Mouse (Mus musculus) embryonic facial prominence, embryonic 15.5 days (tissue): ENCODE measurements around the gene Cdhr4. TPM values are rescaled to one million over a fixed set of nuclear protein-coding genes. Genes with fewer than 3 reads are reported as not detected.
A peak's percentile ranks its signal among the peaks of the same experiment; 100 is the strongest.

Experiments
- ATAC-seq: fragments of 200-750 bp; cut with Nextera tagmentation; 2 replicates; pipeline ENCODE4 v1.8.0; 2017; ENCODE audit warnings: low read depth, moderate TSS enrichment; ENCODE audit not compliant: insufficient number of reproducible peaks, low FRiP score, low TSS enrichment
- H3K27ac ChIP-seq: fragments of 300-500 bp; sonication (generic); replicated peaks from 2 replicates; pipeline ENCODE4 v1.5.1; 2015; ENCODE audit warnings: mild to moderate bottlenecking, inconsistent platforms
- H3K27me3 ChIP-seq: fragments of 300-500 bp; sonication (generic); 2 replicates; pipeline ENCODE4 v1.6.1; 2015; ENCODE audit warnings: inconsistent platforms
- H3K36me3 ChIP-seq: fragments of 300-500 bp; sonication (generic); 2 replicates; pipeline ENCODE4 v1.6.1; 2015; ENCODE audit warnings: mild to moderate bottlenecking, inconsistent platforms
- H3K4me1 ChIP-seq: fragments of 300-500 bp; sonication (generic); 2 replicates; pipeline ENCODE4 v1.6.1; 2015; ENCODE audit warnings: inconsistent platforms
- H3K4me2 ChIP-seq: fragments of 300-500 bp; sonication (generic); replicated peaks from 2 replicates; pipeline ENCODE4 v1.6.1; 2015; ENCODE audit warnings: mild to moderate bottlenecking, inconsistent platforms
- H3K4me3 ChIP-seq: fragments of 300-500 bp; sonication (generic); replicated peaks from 2 replicates; pipeline ENCODE4 v1.5.1; 2015; ENCODE audit warnings: mild to moderate bottlenecking, inconsistent platforms
- H3K9ac ChIP-seq: fragments of 300-500 bp; sonication (generic); 2 replicates; pipeline ENCODE4 v1.6.1; 2015; ENCODE audit warnings: inconsistent platforms
- H3K9me3 ChIP-seq: fragments of 300-500 bp; sonication (generic); replicated peaks from 2 replicates; pipeline ENCODE4 v1.6.1; 2016; ENCODE audit warnings: inconsistent platforms
- WGBS: fragments of 180-500 bp; shearing (Covaris S2); methylation state at CpG from one replicate; pipeline ENCODE4 v1.1.7; 2015; 5-methylcytosine and 5-hydroxymethylcytosine counted together
- polyA plus RNA-seq: library from polyadenylated mRNA; unstranded; fragments of >200 nt; fragmentation: Nextera tagmentation; extraction: Ambion mirVana; gene quantifications from 2 replicates; pipeline ENCODE4 v1.2.1, GENCODE M21; 2015

Cdhr4 gene
- polyA plus RNA-seq, 1 experiment from 2014 or later = 12.7 TPM

DNA sequence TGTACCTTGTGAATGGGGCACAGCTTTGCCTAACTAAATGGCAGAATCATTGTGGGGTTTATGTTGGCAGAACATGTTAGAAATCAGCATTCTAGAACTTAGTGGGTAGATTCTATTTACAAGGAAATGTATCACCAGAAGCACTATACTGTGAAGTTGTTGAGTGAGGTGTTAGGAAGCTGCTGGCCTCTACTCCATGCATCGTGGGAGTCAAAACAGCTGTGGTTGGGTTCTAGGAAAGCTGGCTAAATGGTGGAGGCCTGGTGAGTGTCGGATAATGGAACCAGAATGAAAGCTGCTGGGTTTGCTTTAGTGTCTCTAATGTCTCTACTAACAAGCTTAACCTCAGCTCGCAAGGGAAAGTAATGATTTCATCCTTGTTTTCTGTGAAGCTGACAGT, 24.8 kb downstream of the Cdhr4 start:
- WGBS = 79% methylated on average over 3 of the region's 3 CpGs
- H3K27ac ChIP-seq = no peak overlapping the region
- no peak overlapping the region for H3K4me2 ChIP-seq
- ATAC-seq = no peak
- no peaks in the 10 kb centered on the region for H3K9me3 ChIP-seq
- no peaks in the 10 kb centered on the region for H3K4me1 ChIP-seq
- no peaks in the 10 kb centered on the region for H3K27me3 ChIP-seq
- no peak overlapping the region for H3K9ac ChIP-seq
- no peak overlapping the region for H3K4me3 ChIP-seq
- peaks cover 13% of the 10 kb centered on the region; the same call in 1 of the 2 replicates for H3K36me3 ChIP-seq

DNA sequence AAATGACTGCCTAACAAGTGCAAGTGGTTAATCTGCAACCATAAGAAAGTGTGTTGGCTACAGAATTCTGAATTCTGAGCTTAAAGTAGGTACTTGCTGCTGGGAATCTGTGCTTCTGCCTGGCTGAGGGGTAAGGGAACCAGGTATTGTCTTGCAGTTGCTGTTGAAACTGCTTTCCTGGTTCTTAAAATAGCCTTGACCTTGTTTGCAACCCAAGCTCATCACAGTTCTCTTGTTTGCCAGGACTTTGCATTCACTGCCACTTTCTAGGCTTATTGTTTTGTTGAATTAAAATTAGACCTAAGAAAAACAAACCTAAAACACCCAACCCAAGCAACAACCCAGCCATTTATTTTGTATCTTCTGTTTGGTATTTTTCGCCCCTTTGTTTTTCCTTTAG, 28.4 kb downstream of the Cdhr4 start:
- H3K4me3 ChIP-seq = no peak overlapping the region
- H3K9me3 ChIP-seq = no peaks in the 10 kb centered on the region
- H3K27me3 ChIP-seq = no peaks in the 10 kb centered on the region
- H3K4me1 ChIP-seq = no peaks in the 10 kb centered on the region
- 93% methylated on average over 1 of the region's 1 CpGs for WGBS
- H3K9ac ChIP-seq = no peak overlapping the region
- H3K36me3 ChIP-seq = peaks cover 25% of the 10 kb centered on the region
- H3K4me2 ChIP-seq = no peak overlapping the region
- ATAC-seq = no peak
- H3K27ac ChIP-seq = no peak overlapping the region

DNA sequence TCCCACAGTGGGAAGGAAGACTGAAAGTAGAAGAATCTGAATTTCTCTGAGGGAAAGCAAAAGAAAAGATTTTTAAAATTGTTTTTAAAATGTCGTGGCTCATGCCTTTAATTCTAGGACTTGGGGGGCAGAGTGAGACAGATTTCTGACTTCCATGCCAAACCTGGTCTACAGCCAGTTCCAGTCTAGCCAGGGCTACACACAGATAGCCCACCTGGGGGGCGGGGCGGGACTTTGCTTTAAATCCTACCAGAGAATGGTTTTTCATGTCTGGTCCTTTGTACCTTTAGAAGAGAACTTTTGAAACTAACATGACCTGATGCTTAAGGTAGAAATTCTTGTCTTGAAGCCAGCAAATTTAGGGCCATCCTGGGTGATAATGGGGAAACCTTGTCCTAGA, 30.9 kb downstream of the Cdhr4 start:
- ATAC-seq = no peak
- Histone ChIP-seq H3K4me3 (no peak overlapping the region), H3K27ac (no peak overlapping the region), H3K36me3 (peaks cover 38% of the 10 kb centered on the region), H3K27me3 (no peaks in the 10 kb centered on the region), H3K9ac (no peak overlapping the region), H3K9me3 (no peaks in the 10 kb centered on the region), H3K4me2 (no peak overlapping the region), H3K4me1 (no peaks in the 10 kb centered on the region)
- 84% methylated on average over 3 of the region's 3 CpGs for WGBS

DNA sequence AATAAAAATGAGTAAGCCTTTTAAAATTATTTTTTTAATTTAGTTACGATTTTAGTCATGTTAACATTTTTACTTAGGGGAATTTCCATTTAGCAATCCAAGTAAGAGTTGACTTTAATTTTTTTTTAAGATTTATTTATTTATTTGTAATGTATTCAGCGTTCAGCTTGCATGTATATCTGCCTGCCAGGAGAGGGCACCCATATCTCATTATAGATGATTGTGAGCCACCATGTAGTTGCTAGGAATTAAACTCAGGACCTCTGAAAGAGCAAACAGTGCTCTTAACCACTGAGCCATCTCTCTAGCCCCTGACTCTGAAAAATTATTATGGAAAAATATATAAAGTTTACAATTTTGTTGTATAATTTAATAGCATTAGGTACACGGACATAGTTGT, 34.3 kb downstream of the Cdhr4 start:
- no peaks in the 10 kb centered on the region for H3K9me3 ChIP-seq
- no peak overlapping the region for H3K27ac ChIP-seq
- ATAC-seq = no peak
- no peak overlapping the region for H3K4me2 ChIP-seq
- H3K9ac ChIP-seq = no peak overlapping the region
- H3K27me3 ChIP-seq = no peaks in the 10 kb centered on the region
- WGBS = 88% methylated on average over 3 of the region's 3 CpGs
- H3K4me1 ChIP-seq = no peaks in the 10 kb centered on the region
- H3K36me3 ChIP-seq = peaks cover 47% of the 10 kb centered on the region
- no peak overlapping the region for H3K4me3 ChIP-seq

DNA sequence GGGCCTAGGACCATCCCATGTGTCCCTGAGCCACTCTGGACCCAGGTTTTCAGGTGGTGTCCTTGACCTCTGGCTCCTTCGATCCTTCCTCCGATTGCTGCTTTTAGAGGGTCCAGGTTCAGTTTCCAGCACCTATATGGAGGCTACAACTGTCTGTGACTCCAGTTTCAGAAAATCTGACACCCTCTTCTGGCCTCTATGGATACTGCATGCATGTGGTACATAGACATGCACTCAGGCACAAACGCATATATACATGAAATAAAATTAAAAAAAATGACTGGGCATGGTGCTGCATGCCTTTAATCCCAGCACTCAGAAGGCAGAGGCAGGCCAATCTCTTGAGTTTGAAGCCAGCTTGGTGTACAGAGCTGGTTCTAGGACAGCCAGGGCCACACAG, 35.6 kb downstream of the Cdhr4 start:
- Histone ChIP-seq H3K36me3 (peaks cover 56% of the 10 kb centered on the region), H3K9me3 (no peaks in the 10 kb centered on the region), H3K27ac (no peak overlapping the region), H3K4me3 (no peak overlapping the region), H3K4me1 (no peaks in the 10 kb centered on the region), H3K27me3 (no peaks in the 10 kb centered on the region), H3K4me2 (no peak overlapping the region), H3K9ac (no peak overlapping the region)
- 96% methylated on average over 3 of the region's 3 CpGs for WGBS
- ATAC-seq = no peak

DNA sequence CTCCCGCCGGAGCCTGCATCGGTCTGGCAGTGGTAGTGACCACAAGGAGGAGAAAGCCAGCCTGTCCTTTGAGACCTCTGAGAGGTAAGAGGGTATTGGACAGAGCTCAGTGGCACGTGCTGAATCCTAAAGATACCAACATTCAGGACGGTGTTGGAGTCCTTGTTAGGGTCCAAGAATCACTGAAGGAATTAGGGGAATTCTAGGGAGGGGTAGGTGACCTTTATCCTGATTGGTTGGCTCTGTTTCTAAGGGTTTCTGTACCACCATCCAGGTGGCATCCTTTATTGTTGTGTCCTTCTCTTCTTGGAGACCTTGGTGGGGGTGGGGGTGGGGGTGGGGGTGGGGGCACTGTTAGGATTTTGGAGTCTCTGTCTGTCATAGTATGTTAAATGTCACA, 39.8 kb downstream of the Cdhr4 start:
- Histone ChIP-seq H3K9me3 (no peaks in the 10 kb centered on the region), H3K27me3 (no peaks in the 10 kb centered on the region), H3K4me1 (no peaks in the 10 kb centered on the region), H3K36me3 (peaks cover 49% of the 10 kb centered on the region), H3K4me3 (no peak overlapping the region), H3K9ac (no peak overlapping the region), H3K4me2 (no peak overlapping the region), H3K27ac (no peak overlapping the region)
- ATAC-seq = no peak
- 89% methylated on average over 5 of the region's 5 CpGs for WGBS

DNA sequence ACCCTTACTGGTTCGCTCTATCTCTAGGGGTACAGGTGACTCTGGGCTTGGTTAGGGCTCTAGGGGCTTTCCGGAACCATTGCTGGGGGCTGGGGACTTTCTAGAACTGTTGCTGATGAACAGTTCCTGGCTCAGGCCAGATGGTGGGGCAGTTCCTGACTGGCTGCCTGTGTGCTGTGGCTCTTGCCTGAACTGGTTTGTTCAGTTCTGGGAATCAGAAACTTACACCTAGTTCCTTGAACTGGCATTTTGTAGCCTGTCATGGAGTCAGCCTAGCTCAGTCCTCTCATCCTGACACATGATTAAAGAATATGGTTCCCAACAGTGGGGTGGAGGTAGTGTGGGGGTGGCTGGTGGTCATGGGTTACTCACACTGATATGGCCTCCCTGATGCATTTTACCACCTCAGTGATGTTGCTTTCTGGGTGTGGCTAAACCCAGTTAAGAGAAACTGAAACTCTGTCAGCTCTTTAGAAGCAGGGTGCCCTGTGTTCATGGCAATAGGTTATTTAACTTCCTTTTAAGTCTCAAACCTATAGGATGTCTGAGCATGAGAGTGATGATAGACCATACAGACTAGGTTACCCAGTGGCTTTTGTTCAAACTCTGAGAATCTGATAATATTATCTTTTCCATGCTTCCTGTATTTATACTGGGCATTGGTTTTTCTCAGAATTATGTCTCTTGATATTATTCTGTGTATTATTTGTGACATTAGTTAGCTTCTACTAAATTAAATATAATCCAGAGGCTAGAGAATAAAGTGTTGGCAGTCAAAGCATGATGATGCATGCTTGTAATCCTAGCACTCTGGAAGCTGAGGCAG, 43.2 kb downstream of the Cdhr4 start:
- ATAC-seq = no peak; the same call in 1 of the 2 replicates
- H3K4me1 ChIP-seq = no peaks in the 10 kb centered on the region
- no peaks in the 10 kb centered on the region for H3K9me3 ChIP-seq
- no peaks in the 10 kb centered on the region for H3K27me3 ChIP-seq
- WGBS = 92% methylated on average over 2 of the region's 2 CpGs
- no peak overlapping the region for H3K4me2 ChIP-seq
- H3K9ac ChIP-seq = no peak overlapping the region
- H3K36me3 ChIP-seq = peaks cover 55% of the 10 kb centered on the region
- no peak overlapping the region for H3K4me3 ChIP-seq
- no peak overlapping the region for H3K27ac ChIP-seq

DNA sequence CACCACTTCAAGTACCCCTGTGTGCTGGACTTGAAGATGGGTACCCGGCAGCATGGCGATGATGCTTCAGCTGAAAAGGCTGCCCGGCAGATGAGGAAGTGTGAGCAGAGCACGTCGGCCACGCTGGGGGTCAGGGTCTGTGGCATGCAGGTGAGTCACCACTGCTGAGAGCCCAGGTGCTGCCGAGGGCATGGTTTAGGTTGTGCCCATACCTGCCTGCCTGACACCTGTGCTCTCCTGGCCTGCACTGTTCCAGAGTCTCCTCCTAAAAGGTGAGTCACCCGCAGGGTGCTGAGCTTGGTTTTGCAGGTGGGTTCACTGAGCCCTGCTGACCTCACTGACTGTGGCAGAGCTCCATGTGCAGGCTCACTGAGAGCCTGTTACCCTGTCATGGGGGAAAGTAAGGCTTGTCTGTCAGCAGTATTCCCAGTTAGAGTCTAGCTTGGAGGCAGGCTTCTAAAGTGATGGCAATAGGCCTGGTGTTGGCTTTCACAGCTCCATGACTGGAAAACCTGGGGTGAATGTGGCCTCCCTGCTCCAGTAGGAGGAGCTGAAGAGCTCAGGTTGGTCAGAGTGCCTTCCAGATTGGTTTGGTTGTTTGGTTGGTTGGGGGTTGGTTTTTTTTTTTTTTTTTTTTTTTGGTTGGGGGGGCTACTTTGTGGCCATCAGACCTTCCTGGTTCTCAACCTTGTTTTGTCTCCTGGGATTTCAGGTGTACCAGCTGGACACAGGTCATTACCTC, 52.6 kb downstream of the Cdhr4 start:
- Histone ChIP-seq H3K27me3 (no peaks in the 10 kb centered on the region), H3K9me3 (no peaks in the 10 kb centered on the region)

DNA sequence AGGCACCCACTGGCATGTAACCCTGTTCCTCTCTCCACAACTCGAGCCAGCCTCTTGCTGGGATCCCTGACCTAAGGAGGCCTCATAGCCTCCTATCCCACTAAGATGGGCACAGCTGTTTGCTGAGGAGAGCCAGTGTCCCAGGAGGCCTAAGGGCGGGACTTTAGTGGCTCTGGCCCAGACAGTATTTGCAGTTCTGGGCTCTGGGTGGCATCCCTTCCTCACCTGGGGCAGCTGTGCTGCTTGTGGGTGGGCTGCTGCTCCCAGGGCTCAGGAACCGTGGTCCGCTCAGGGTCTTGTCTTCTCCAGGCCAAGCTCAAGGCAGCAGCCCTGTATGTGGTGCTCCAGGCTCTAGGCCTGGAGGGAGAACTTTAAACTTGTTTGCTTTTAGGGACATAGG, 54.3 kb downstream of the Cdhr4 start:
- WGBS = 88% methylated on average over 4 of the region's 4 CpGs
- peaks cover 64% of the 10 kb centered on the region for H3K36me3 ChIP-seq
- H3K9ac ChIP-seq = no peak overlapping the region

More for the DNA sequence above, 52.6 kb downstream of the Cdhr4 start:
- Histone ChIP-seq H3K9ac (no peak overlapping the region), H3K4me2 (no peak overlapping the region), H3K4me1 (peaks cover 17% of the 10 kb centered on the region), H3K4me3 (no peak overlapping the region), H3K27ac (no peak overlapping the region), H3K36me3 (peaks cover 66% of the 10 kb centered on the region)
- ATAC-seq = no peak
- WGBS = 96% methylated on average over 8 of the region's 8 CpGs

DNA sequence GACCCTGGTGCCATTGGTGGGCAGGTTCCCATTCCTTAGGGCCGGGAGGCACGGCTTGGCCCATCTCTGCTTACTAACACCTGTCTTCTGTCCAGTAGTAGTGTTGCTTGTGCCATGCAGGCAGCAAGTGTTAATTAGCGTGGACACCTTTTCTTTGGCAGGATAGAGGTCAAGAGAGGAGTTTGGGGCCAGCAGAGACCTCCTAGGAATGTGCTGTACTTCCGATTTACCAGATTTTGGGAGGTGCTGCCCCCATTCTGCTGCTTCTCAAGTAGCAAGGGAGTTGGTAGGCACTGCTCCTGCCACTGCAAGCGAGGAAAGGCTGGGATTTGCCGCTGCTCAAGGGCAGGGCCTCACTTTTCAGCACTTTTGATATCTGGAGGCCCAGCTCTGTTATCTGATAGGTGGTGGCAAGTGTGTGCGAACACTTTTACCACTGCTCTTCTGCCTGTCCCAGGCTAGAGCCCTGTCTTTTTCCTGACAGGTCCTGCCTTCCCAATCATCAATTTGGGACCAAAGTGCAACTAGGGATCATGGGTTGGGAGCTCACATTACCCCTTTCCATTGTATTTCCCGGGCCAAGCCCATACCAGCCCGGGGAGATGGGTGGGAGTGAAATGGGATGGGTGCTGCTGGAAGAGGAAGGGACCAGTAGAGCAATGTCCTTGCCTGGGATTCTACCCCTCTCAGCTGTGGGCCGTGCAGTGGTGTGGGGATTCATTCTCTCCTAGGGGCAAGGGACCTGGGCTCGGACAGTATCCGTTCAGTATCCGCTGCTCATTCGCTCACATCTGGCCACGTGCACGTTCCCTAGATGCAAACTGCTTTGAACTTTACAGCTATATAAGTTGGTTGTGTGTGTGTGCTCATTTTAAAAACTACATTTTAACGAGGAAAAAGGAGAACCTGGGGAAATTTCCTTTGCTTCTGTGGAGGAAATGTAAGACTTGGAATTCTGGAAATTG, 55.6 kb downstream of the Cdhr4 start:
- peak overlapping the region; percentile 84 for H3K4me3 ChIP-seq
- 45% methylated on average over 17 of the region's 17 CpGs for WGBS
- no peak for ATAC-seq
- H3K27me3 ChIP-seq = no peaks in the 10 kb centered on the region
- H3K9ac ChIP-seq = peak overlapping the region; percentile 26; the same call in 1 of the 2 replicates
- peaks cover 29% of the 10 kb centered on the region for H3K4me1 ChIP-seq
- H3K27ac ChIP-seq = peak overlapping the region; percentile 80
- no peaks in the 10 kb centered on the region for H3K9me3 ChIP-seq
- H3K36me3 ChIP-seq = peaks cover 56% of the 10 kb centered on the region
- peak overlapping the region; percentile 83 for H3K4me2 ChIP-seq

More for the DNA sequence above, 54.3 kb downstream of the Cdhr4 start:
- Histone ChIP-seq H3K4me3 (no peak overlapping the region), H3K4me2 (no peak overlapping the region), H3K4me1 (peaks cover 23% of the 10 kb centered on the region), H3K27ac (no peak overlapping the region), H3K9me3 (no peaks in the 10 kb centered on the region), H3K27me3 (no peaks in the 10 kb centered on the region)
- no peak for ATAC-seq

DNA sequence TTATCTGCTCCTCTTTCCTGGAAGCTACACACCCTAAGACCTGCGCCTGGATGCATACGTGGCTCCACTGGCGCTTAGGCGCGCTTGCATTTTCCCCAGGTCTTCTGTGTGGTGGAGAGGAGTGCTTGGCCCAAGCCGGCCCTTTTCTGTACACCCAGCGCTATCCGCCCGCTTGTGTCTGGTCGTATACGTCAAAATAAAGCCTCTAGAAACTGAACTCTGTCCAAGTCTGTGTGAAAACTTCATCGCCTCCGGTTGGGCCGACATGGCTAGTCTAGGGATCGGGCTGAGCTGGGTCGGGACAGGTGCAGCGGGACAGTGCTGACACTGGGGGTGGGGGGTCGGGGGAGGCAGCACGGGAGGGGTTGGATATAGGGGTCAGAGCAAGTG, 56.3 kb downstream of the Cdhr4 start:
- Histone ChIP-seq H3K27ac (peak overlapping the region; percentile 80), H3K9ac (peak overlapping the region; percentile 26), H3K4me1 (peaks cover 36% of the 10 kb centered on the region), H3K36me3 (peaks cover 50% of the 10 kb centered on the region), H3K4me2 (peak overlapping the region; percentile 83), H3K27me3 (no peaks in the 10 kb centered on the region), H3K4me3 (peak overlapping the region; percentile 84), H3K9me3 (no peaks in the 10 kb centered on the region)
- WGBS = under 1% methylated on average over 19 of the region's 19 CpGs
- no peak; the same call in 1 of the 2 replicates for ATAC-seq
